Mouse (Mus musculus): ENCODE results near the gene Trim63. TPM values are rescaled to one million over a fixed set of nuclear protein-coding genes. Genes with fewer than 3 reads are reported as not detected.
"Not testable (repeated sequence)": the region's sequence is repeated elsewhere in the genome, so short reads cannot be mapped to it uniquely, and the experiment has no call there.

The Trim63 gene
- polyA plus RNA-seq, 1 experiment from 2014 or later: 47.5 TPM

DNA sequence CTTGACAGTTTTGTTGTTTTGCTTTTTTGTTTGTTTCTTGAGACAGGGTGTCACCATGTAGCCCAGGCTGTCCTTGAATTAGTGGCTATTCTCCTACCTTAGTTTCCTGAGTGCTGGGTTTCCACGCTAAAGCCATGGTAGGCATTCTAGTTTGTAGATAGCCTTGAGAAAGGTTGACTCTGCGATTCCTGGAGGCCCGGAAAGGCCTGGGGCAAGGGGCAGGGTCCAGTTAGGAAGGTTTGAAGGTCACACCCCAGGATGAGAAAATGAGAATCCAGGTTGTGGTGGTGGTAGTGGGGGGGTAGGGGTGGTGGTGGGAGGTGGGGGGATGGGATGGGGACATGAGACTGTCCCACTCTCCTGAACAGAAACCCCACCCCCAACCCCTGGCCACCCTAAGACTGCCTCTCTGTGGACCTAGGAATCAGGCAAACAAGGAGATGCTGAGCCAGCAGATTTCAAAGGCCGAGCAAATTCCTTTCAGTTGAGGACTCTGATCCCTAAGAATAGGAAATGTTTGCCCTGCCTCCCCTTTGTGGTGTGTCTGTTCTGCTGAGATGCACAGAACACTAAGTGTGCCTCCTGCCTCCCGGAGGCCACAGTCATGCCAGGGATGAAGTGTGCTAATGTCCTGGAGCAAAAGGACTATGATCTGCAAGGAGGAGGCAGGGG, 12.1 kb downstream of the Trim63 start:
- Histone ChIP-seq H3K27ac (no peak overlapping the region), H3K4me1 (peaks cover 30% of the 10 kb centered on the region), H3K4me3 (no peak overlapping the region), H3K27me3 (ENCODE audit: insufficient read depth, poor library complexity, severe bottlenecking) (no peaks in the 10 kb centered on the region), H3K36me3 (peaks cover 68% of the 10 kb centered on the region), H3K9me3 (no peaks in the 10 kb centered on the region)
- DNase-seq (ENCODE audit: low spot score): no peak
- 63% methylated on average over 5 of the region's 5 CpGs for WGBS

DNA sequence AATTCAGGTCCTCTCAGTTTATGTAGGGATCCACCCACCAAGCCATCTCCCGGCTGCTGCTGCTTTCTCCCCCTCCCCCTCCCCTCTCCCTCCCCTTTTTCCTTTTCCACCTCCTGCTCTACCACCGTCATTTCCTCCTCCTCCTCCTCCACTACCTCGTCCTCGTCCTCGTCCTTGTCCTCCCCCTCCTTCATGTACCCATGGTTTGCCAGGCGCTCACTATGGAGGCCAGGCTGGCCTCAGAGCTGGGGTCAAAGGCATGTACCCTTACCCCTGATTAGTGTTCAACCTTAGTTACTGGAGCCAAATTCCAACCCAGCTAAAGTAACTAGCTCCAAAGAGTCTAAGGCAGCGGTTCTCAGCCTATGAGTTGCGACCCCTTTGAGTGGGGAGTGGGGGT, 13.2 kb downstream of the Trim63 start:
- 59% methylated on average over 8 of the region's 8 CpGs for WGBS
- H3K4me1 ChIP-seq: peaks cover 30% of the 10 kb centered on the region
- H3K9me3 ChIP-seq: no peaks in the 10 kb centered on the region
- H3K4me3 ChIP-seq: no peak overlapping the region
- H3K27ac ChIP-seq: 0 out of 2 replicates have a peak overlapping the region, but pooled peaks have one; percentile 36
- no peaks in the 10 kb centered on the region for H3K27me3 ChIP-seq (ENCODE audit: insufficient read depth, poor library complexity, severe bottlenecking)
- DNase-seq (ENCODE audit: low spot score): no peak
- H3K36me3 ChIP-seq: peaks cover 56% of the 10 kb centered on the region

DNA sequence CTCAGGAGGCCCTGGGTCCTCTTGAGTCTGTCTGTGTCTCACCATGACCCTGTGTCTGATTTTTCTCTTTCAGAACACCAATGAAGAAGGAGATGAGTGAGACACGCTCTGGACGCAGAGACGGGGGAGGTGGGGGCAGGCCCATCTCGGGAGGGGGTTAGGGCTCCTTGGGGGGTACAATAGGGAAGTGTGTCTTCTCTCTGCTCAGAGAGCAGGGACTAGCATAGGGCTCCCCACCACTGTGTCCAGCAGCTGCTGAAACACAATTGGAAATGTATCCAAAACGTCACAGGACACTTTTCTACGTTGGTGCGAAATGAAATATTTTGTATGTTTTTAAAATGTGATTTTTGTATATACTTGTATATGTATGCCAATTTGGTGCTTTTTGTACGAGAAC, 13.9 kb downstream of the Trim63 start:
- Histone ChIP-seq H3K4me3 (no peak overlapping the region), H3K9me3 (no peaks in the 10 kb centered on the region), H3K4me1 (peaks cover 30% of the 10 kb centered on the region), H3K36me3 (peaks cover 53% of the 10 kb centered on the region), H3K27me3 (ENCODE audit: insufficient read depth, poor library complexity, severe bottlenecking) (no peaks in the 10 kb centered on the region), H3K27ac (no peak overlapping the region)
- 81% methylated on average over 8 of the region's 8 CpGs for WGBS
- no peak for DNase-seq (ENCODE audit: low spot score)

DNA sequence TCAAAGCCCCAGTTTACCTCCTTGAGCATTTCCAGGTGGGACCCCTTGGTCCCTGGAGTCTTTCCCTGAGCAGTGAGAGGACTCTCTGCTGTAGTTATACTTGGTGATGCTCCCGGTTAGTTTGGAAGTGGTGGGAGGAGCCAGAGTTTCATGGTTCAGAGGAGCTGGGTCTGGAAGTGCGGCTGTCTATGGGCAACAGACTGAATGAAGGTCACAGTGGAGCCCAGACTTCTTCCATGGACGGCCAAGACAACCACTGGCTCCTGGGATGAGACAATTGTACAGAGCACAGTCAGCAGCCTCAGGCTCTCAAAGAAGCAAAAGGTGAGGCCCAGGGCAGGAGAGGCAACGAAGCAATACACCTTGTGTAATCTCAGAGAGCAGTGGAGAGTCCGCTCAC, 15.4 kb downstream of the Trim63 start:
- Histone ChIP-seq H3K27ac (peak overlapping the region; percentile 48; the same call in 1 of the 2 replicates), H3K36me3 (peaks cover 40% of the 10 kb centered on the region), H3K4me3 (no peak overlapping the region), H3K27me3 (ENCODE audit: insufficient read depth, poor library complexity, severe bottlenecking) (no peaks in the 10 kb centered on the region), H3K9me3 (no peaks in the 10 kb centered on the region), H3K4me1 (peaks cover 30% of the 10 kb centered on the region)
- DNase-seq (ENCODE audit: low spot score): no peak
- whole genome bisulfite sequencing: 66% methylated on average over 5 of the region's 5 CpGs

DNA sequence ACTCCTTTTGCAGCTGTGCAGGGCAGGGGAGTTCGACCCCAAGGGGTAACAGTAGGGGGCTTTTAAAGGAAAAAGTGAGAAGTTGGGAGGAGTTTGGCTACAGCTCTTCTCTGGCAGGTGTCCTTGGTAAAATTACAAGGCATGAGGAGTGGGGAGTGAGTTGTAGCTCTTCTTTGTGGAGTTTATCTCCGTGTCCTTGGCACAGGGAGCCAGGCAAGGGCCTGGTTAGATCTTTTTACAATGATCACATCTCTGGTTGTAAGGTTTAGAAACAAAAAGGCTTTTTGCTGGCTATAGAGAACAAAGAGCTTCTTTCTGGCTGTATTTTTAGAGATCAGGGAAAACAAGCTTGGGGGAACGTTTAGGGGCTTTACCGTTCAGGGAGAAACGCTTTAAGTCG, 26.3 kb downstream of the Trim63 start:
- H3K27ac ChIP-seq; H3K4me3 ChIP-seq; DNase-seq (ENCODE audit: low spot score); H3K36me3 ChIP-seq; H3K9me3 ChIP-seq: not testable (repeated sequence)
- H3K4me1 ChIP-seq: peaks cover 16% of the 10 kb centered on the region
- 71% methylated on average over 6 of the region's 6 CpGs for WGBS
- H3K27me3 ChIP-seq (ENCODE audit: insufficient read depth, poor library complexity, severe bottlenecking): peaks cover 60% of the 10 kb centered on the region

DNA sequence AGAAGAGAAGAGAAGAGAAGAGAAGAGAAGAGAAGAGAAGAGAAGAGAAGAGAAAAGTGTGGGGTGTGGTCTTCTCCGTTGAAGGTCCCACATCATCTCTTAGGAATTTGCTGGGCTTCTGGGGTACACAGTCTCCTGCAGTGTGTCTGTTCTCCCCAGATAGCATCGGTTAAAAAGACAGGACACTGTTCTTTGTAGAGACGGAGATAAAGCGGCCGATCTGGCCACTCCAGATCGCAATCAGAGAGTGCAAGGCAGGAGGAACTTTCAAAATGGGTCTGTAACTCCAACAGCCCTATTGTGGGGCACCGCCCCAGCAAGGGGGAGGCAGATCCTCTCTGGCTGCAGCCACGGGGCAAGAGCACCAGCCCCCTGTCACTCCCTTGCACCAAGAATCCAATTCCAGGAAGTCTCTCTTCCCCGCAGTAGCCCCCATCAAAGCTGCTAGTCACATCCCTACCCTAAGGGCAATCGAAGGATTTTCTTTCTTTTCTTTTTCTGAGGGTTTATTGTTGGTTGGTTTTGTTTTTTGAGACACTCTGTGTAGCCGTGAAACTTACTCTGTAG, 27.4 kb downstream of the Trim63 start:
- Histone ChIP-seq H3K27me3 (ENCODE audit: insufficient read depth, poor library complexity, severe bottlenecking) (peaks cover 71% of the 10 kb centered on the region), H3K9me3 (no peaks in the 10 kb centered on the region), H3K4me3 (peak overlapping the region; percentile 56; the same call in 1 of the 2 replicates), H3K36me3 (no peaks in the 10 kb centered on the region), H3K4me1 (peaks cover 16% of the 10 kb centered on the region), H3K27ac (no peak overlapping the region)
- DNase-seq (ENCODE audit: low spot score): no peak
- WGBS: 19% methylated on average over 11 of the region's 11 CpGs

DNA sequence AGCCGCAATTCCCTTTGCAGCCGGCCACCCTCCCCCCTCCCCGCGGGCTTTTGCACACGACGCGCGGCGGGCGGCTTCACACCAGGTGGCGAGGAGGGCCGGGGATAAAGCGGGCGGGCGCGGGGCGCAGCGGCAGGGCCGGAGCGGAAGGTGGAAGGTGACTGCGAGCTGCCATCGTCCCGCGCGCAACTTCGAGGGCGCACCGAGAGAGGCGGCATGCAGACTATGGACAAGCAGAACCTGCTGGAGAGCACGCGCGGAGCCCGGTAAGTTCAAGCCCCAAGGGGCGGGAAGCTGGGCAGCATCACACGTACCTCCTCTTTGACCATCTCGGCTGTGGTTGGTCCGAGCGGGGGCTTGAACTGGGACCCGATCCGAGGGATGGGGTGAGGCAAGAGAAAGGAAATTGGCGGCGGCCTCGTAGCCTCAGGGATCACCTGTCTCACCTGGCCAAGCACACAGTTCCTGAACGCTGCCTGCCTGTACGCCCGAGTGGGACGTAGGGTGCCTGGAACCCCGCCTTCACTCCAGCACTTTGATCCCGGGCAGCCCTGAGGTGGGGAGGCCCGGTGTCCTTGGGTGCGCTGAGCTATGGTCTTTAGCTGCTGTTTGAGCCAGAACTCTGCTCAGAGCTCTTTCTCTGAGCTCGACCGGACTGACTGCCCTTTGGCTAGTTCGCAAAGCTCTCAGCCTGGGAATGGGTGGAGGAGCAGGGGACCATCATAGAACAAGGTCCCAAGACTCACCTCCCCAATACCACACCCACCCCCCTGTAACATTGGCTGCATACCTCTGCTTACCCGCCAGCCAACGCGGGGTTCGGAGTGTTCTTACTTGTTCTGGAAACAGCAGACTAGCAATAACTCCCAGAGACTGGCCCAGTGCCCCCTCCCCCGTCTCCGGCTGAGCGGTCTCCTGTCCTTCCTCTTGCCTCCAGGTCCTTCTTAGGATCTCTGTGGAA, 28.4 kb downstream of the Trim63 start, which contains the start of gene Slc30a2:
TSS of gene Slc30a2 (plus strand) at position 111 of the 961 bp plus-strand sequence.
- peaks cover 79% of the 10 kb centered on the region for H3K27me3 ChIP-seq (ENCODE audit: insufficient read depth, poor library complexity, severe bottlenecking)

DNA sequence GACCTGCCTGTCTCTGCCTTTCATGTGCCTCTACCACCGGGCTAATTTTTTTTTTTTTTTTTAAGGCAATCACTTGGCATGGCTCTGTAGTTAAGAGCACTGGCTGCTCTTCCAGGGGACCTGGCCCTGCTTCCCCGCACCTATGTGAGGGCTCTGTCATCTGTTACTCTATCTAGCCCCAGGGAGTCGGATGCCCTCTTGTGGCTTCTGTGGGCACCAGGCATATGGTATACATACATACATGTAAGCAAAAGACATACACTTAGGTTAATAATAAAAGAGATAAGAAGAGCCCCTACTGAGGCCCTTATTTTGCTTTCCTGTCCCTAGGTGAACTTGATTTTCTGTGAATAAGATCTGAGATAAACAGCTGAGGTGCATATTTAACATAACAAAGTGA, 29.7 kb downstream of the Trim63 start:
- Histone ChIP-seq H3K4me3 (no peak overlapping the region), H3K27ac (no peak overlapping the region), H3K27me3 (ENCODE audit: insufficient read depth, poor library complexity, severe bottlenecking) (peaks cover 79% of the 10 kb centered on the region), H3K9me3 (no peaks in the 10 kb centered on the region), H3K4me1 (peaks cover 24% of the 10 kb centered on the region), H3K36me3 (no peaks in the 10 kb centered on the region)
- WGBS: 36% methylated on average over 3 of the region's 3 CpGs
- DNase-seq (ENCODE audit: low spot score): no peak

More for the DNA sequence above, 28.4 kb downstream of the Trim63 start, which contains the start of gene Slc30a2:
- Histone ChIP-seq H3K36me3 (no peaks in the 10 kb centered on the region), H3K9me3 (no peaks in the 10 kb centered on the region), H3K4me1 (peaks cover 20% of the 10 kb centered on the region), H3K27ac (peak within 1 kb of the TSS; percentile 24), H3K4me3 (peak within 1 kb of the TSS; percentile 56)
- 2% methylated on average over 61 of the region's 61 CpGs for WGBS
- no peak for DNase-seq (ENCODE audit: low spot score)

DNA sequence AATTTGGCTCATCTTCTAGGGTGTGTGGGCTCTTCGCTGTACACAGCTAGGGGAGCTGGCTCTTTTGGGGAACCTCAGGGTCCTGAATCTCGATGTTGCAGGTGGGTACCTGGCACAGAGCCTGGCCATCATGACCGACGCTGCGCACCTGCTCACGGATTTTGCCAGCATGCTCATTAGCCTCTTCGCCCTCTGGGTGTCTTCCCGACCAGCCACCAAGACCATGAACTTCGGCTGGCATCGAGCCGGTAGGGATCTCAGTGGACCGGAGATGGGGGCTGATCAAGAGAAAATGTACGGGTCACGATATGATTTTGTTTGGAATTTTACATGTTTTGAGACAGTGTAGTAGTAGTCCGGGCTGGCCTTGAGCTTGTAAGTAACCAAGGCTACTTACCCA, 30.9 kb downstream of the Trim63 start:
- Histone ChIP-seq H3K4me1 (peaks cover 24% of the 10 kb centered on the region), H3K9me3 (no peaks in the 10 kb centered on the region), H3K27me3 (ENCODE audit: insufficient read depth, poor library complexity, severe bottlenecking) (peaks cover 72% of the 10 kb centered on the region), H3K4me3 (no peak overlapping the region), H3K36me3 (no peaks in the 10 kb centered on the region), H3K27ac (no peak overlapping the region)
- no peak for DNase-seq (ENCODE audit: low spot score)
- WGBS: 88% methylated on average over 15 of the region's 15 CpGs

DNA sequence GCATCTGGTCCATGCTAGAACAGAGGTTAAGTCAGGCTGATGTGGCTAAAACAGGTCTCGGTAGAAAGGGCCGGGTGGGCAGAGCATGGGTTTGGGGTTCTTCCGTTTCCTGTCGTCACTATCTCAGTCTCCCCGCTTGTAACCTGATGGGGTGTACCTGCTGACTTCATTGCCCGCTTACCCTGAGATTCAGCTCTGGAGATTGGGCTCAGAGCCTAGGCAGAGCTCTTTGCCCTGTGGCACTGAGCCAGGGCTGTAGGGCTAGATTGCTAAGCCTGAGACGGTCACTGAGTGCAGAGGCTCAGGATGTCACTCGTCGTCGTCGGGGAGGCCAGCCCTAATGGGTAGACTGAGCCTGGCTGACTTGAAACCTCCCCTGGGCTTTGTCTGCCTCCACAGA, 33.2 kb downstream of the Trim63 start:
- Histone ChIP-seq H3K4me1 (peaks cover 39% of the 10 kb centered on the region), H3K27ac (0 out of 2 replicates have a peak overlapping the region, but pooled peaks have one; percentile 22), H3K36me3 (no peaks in the 10 kb centered on the region), H3K9me3 (no peaks in the 10 kb centered on the region), H3K4me3 (no peak overlapping the region), H3K27me3 (ENCODE audit: insufficient read depth, poor library complexity, severe bottlenecking) (peaks cover 50% of the 10 kb centered on the region)
- no peak for DNase-seq (ENCODE audit: low spot score)
- 68% methylated on average over 11 of the region's 11 CpGs for WGBS

DNA sequence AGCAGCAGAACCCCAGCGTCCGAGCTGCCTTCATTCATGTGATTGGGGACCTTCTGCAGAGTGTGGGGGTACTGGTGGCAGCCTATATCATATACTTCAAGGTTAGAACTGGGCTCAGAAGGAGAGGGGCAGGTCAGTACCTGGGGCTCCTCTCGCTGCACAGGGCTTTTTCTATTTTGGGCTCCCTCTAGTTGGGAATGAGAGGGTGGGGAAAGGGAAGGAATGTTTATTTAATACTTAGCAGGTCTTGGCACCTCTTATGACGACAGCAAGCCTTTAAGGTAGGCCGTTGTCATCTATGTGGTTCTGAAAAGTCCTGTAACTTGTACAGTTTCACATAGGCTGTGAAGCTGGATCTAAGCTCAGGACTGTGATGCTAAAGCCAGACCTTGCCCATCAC, 33.6 kb downstream of the Trim63 start:
- no peaks in the 10 kb centered on the region for H3K9me3 ChIP-seq
- H3K27ac ChIP-seq: 0 out of 2 replicates have a peak overlapping the region, but pooled peaks have one; percentile 22
- DNase-seq (ENCODE audit: low spot score): no peak
- H3K36me3 ChIP-seq: no peaks in the 10 kb centered on the region
- peaks cover 39% of the 10 kb centered on the region for H3K4me1 ChIP-seq
- 50% methylated on average over 5 of the region's 5 CpGs for WGBS
- no peak overlapping the region for H3K4me3 ChIP-seq
- H3K27me3 ChIP-seq (ENCODE audit: insufficient read depth, poor library complexity, severe bottlenecking): peaks cover 45% of the 10 kb centered on the region

DNA sequence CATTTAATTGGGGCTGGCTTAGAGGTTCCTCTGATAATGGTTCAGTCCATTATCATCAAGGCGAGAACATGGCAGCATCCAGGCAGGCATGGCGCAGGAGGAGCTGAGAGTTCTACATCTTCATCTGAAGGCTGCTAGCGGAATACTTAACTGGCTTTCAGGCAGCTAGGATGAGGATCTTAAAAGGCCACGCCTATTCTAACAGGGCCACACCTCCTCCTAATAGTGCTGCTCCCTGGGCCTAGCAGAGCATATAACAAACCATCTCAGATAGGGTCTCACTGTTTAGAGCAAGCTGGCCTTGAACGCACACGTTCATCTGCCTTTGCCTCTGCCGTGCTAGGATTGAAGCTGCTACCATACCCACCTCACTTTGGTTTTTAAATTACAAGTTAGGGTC, 34.9 kb downstream of the Trim63 start:
- H3K9me3 ChIP-seq: no peaks in the 10 kb centered on the region
- peaks cover 44% of the 10 kb centered on the region for H3K4me1 ChIP-seq
- no peaks in the 10 kb centered on the region for H3K36me3 ChIP-seq
- H3K4me3 ChIP-seq: no peak overlapping the region
- H3K27ac ChIP-seq: no peak overlapping the region
- WGBS: 83% methylated on average over 7 of the region's 7 CpGs
- H3K27me3 ChIP-seq (ENCODE audit: insufficient read depth, poor library complexity, severe bottlenecking): peaks cover 32% of the 10 kb centered on the region
- DNase-seq (ENCODE audit: low spot score): no peak

DNA sequence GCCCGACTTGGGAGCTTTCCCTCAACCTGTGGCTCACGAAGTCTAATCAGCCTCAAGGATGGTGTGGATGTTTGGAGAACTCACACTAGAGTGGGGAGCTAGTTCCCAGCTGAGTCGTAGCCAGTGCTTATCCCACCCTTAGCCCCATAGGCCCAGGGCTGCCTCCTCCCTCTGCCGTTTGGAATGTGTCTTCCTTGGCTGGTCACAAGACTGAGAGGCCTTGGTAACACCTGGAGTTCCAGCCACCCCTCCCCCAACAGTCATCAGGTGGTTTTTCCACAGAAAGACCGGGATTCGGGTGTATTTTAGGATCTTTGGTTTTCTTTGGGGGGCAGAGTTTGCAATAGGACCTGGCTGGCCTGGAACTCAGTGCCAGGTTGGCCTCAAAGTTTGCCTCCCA, 35.7 kb downstream of the Trim63 start:
- DNase-seq (ENCODE audit: low spot score): no peak
- Histone ChIP-seq H3K9me3 (no peaks in the 10 kb centered on the region), H3K4me3 (no peak overlapping the region), H3K27ac (peak overlapping the region; percentile 84; the same call in 1 of the 2 replicates), H3K27me3 (ENCODE audit: insufficient read depth, poor library complexity, severe bottlenecking) (peaks cover 25% of the 10 kb centered on the region), H3K36me3 (no peaks in the 10 kb centered on the region), H3K4me1 (peaks cover 48% of the 10 kb centered on the region)
- 87% methylated on average over 6 of the region's 6 CpGs for WGBS

Data from heart, embryonic 10.5 days (tissue).